8 mouse cellular contexts compared by ENCODE assay signal in genomic region chr1:135147702-135148058, GRCm38 (mm10). TPM values are rescaled to one million over a fixed set of nuclear protein-coding genes. Genes with fewer than 3 reads are reported as not detected.
DNase-seq lines count a peak whose midpoint lies in the region; ATAC-seq and TF ChIP-seq lines count a peak whose summit lies in the region.

No protein-coding gene starts in this region.

- peak overlapping the region; percentile 96 for H3K4me3 ChIP-seq in heart, adult 2 months
- H3K4me3 ChIP-seq in CH12.LX (replicated peaks in 1 of 3; ENCODE audit: low read depth in 2 of 3, low read length in 2 of 3, poor library complexity in 1 of 3) = peak overlapping the region; percentile 79 to 86 (median 82)
- H3K4me3 ChIP-seq in forebrain, embryonic 16.5 days (replicated peaks; ENCODE audit: low read length) = peak overlapping the region; percentile 100

- TF ChIP-seq CTCF in heart, adult 2 months (IDR thresholded peaks at IDR 0.05) = no peak
- no peak for TF ChIP-seq CTCF in CH12.LX (conservative IDR thresholded peaks at IDR 0.05 in 1 of 2, IDR thresholded peaks at IDR 0.05 in 1 of 2; ENCODE audit: low read depth in 2 of 2, low read length in 2 of 2)

- dilution Hi-C loops in CH12.LX (cut with MboI; ENCODE audit: extremely low pct_ligation_motif_present, extremely low pct_unique_long_range_greater_than_20kb, low sequenced_read_pairs) = no loop called here

- peaks cover 3% of the 10 kb centered on the region; the same call in 1 of the 2 replicates for H3K4me1 ChIP-seq in heart, adult 2 months (ENCODE audit: control insufficient read depth, insufficient read depth, low read length)
- peaks cover 10 to 60% of the 10 kb centered on the region in 2 experiments for H3K4me1 ChIP-seq in CH12.LX (ENCODE audit: control insufficient read depth in 1 of 2, insufficient read depth in 2 of 2)
- H3K4me1 ChIP-seq in forebrain, embryonic 16.5 days (replicated peaks; ENCODE audit: control insufficient read depth, insufficient read depth, low read length) = peaks cover 42% of the 10 kb centered on the region

- H3K27me3 ChIP-seq in heart, adult 2 months (ENCODE audit: control insufficient read depth, insufficient read depth, low read length) = no peaks in the 10 kb centered on the region
- H3K27me3 ChIP-seq in CH12.LX (replicated peaks) = no peaks in the 10 kb centered on the region
- H3K27me3 ChIP-seq in forebrain, embryonic 16.5 days (replicated peaks; ENCODE audit: control insufficient read depth, insufficient read depth, low read length) = no peaks in the 10 kb centered on the region

- DNase-seq in heart, adult 2 months = no peak
- DNase-seq in heart, adult 9 months (ENCODE audit: low spot score in 2 of 2) = no peak
- no peak for DNase-seq in CH12.LX (ENCODE audit: extremely low read depth)
- DNase-seq in lung, postnatal 36 days = peak; percentile 25
- DNase-seq in left cerebral cortex, postnatal 4 days = no peak
- no peak for DNase-seq in left cerebral cortex, postnatal 14 days (ENCODE audit: low spot score in 2 of 2)
- no peak for DNase-seq in adrenal gland, postnatal 36 days

- H3K9me3 ChIP-seq in CH12.LX (replicated peaks; ENCODE audit: low read length) = no peaks in the 10 kb centered on the region
- H3K9me3 ChIP-seq in forebrain, embryonic 16.5 days (ENCODE audit: control insufficient read depth, low read length) = no peaks in the 10 kb centered on the region

- ATAC-seq in forebrain, embryonic 16.5 days = peak; percentile 6

- TF ChIP-seq POLR2A in heart, adult 2 months (IDR thresholded peaks at IDR 0.05; ENCODE audit: insufficient read depth, low read depth, low read length) = no peak
- TF ChIP-seq POLR2A in CH12.LX (IDR thresholded peaks at IDR 0.05; ENCODE audit: low read depth, low read length) = no peak

- intact Hi-C loops in heart, adult 2 months (cut with DNase I) = no loop called here
- intact Hi-C loops in left cerebral cortex, postnatal 4 days (cut with DNase I) = no loop called here
- intact Hi-C loops in left cerebral cortex, postnatal 14 days (cut with DNase I) = loop anchor here (5.0 kb wide), 1 partner anchor 225 kb away; no protein-coding TSS in a partner anchor

- no peaks in the 10 kb centered on the region; the same call in 1 of the 2 replicates for H3K36me3 ChIP-seq in heart, adult 2 months (ENCODE audit: control insufficient read depth, insufficient read depth, low read length)
- H3K36me3 ChIP-seq in CH12.LX (replicated peaks in 1 of 2; ENCODE audit: control insufficient read depth in 1 of 2, insufficient read depth in 1 of 2, low read length in 1 of 2) = peaks cover 23 to 67% of the 10 kb centered on the region in 2 experiments
- no peaks in the 10 kb centered on the region for H3K36me3 ChIP-seq in forebrain, embryonic 16.5 days (ENCODE audit: control insufficient read depth, insufficient read depth)

- in situ Hi-C loops in CH12.LX (cut with MboI; ENCODE audit: low pct_ligation_motif_present, low pct_unique_long_range_greater_than_20kb, low sequenced_read_pairs) = no loop called here

- TF ChIP-seq EP300 in heart, adult 2 months (IDR thresholded peaks at IDR 0.05; ENCODE audit: insufficient read depth, low read depth, low read length) = no peak
- no peak for TF ChIP-seq EP300 in CH12.LX (IDR thresholded peaks at IDR 0.05; ENCODE audit: low read length)

- peak overlapping the region; percentile 93 for H3K9ac ChIP-seq in heart, adult 2 months (ENCODE audit: low read depth, low read length)
- peak overlapping the region; percentile 67 for H3K9ac ChIP-seq in CH12.LX (ENCODE audit: insufficient read depth, low read depth)
- peak overlapping the region; percentile 99 for H3K9ac ChIP-seq in forebrain, embryonic 16.5 days (replicated peaks; ENCODE audit: low read depth, low read length)

- H3K4me2 ChIP-seq in CH12.LX (ENCODE audit: insufficient read depth, low read depth, poor library complexity, severe bottlenecking) = peak overlapping the region; percentile 88
- peak overlapping the region; percentile 93 for H3K4me2 ChIP-seq in forebrain, embryonic 16.5 days (ENCODE audit: low read length)

- H3K27ac ChIP-seq in heart, adult 2 months = peak overlapping the region; percentile 92
- peak overlapping the region; percentile 34; the same call in 1 of the 2 replicates for H3K27ac ChIP-seq in CH12.LX (ENCODE audit: insufficient read depth, low read depth)
- H3K27ac ChIP-seq in forebrain, embryonic 16.5 days (ENCODE audit: low read length) = peak overlapping the region; percentile 95

- 17% methylated on average over 7 of the region's 7 CpGs for WGBS in heart, adult 2 months
- 0% methylated on average over 7 of the region's 7 CpGs for WGBS in forebrain, embryonic 16.5 days

- no peaks in the 10 kb centered on the region; the same call in 1 of the 2 replicates for H3K79me2 ChIP-seq in heart, adult 2 months (replicated peaks; ENCODE audit: control insufficient read depth, insufficient read depth, low read length)
- peaks cover 14% of the 10 kb centered on the region for H3K79me2 ChIP-seq in CH12.LX (replicated peaks; ENCODE audit: control insufficient read depth, extremely low read depth, insufficient read depth, poor library complexity, severe bottlenecking)

- no peak for TF ChIP-seq RAD21 in CH12.LX (IDR thresholded peaks at IDR 0.05; ENCODE audit: low read depth, low read length)

TF ChIP-seq in CH12.LX, 34 proteins besides CTCF, POLR2A, EP300 and RAD21:
- TF ChIP-seq NRF1 (IDR thresholded peaks at IDR 0.05; ENCODE audit: low read depth, low read length) (no peak), MYC (IDR thresholded peaks at IDR 0.05; ENCODE audit: low read depth, low read length) (0 out of 2 replicates have a peak, but pooled peaks have one; percentile 16), HCFC1 (IDR thresholded peaks at IDR 0.05; ENCODE audit: low read depth, low read length) (no peak; the same call in 1 of the 2 replicates), MXI1 (IDR thresholded peaks at IDR 0.05; ENCODE audit: low read depth, low read length) (no peak; the same call in 1 of the 2 replicates), MAZ (IDR thresholded peaks at IDR 0.05; ENCODE audit: low read depth, low read length) (no peak), MEF2A (IDR thresholded peaks at IDR 0.05; ENCODE audit: borderline replicate concordance, low read depth, low read length) (no peak), ZNF384 (IDR thresholded peaks at IDR 0.05; ENCODE audit: low read depth, low read length) (no peak), ZC3H11A (IDR thresholded peaks at IDR 0.05; ENCODE audit: low read depth, low read length) (no peak), RCOR1 (conservative IDR thresholded peaks at IDR 0.05; ENCODE audit: low read depth, low read length) (no peak), NELFE (IDR thresholded peaks at IDR 0.05; ENCODE audit: low read depth, low read length) (no peak), TCF12 (IDR thresholded peaks at IDR 0.05; ENCODE audit: low read depth, low read length) (0 out of 2 replicates have a peak, but pooled peaks have one; percentile 18), UBTF (IDR thresholded peaks at IDR 0.05; ENCODE audit: low read depth, low read length) (no peak), JUND (conservative IDR thresholded peaks at IDR 0.05; ENCODE audit: low read depth, low read length) (no peak), CHD2 (IDR thresholded peaks at IDR 0.05; ENCODE audit: low read length) (no peak), TBP (conservative IDR thresholded peaks at IDR 0.05; ENCODE audit: low read depth, low read length) (no peak), SMC3 (IDR thresholded peaks at IDR 0.05; ENCODE audit: low read depth, low read length) (no peak), E2F4 (IDR thresholded peaks at IDR 0.05; ENCODE audit: insufficient replicate concordance, low read depth, low read length) (no peak)

RNA-seq across cellular contexts. Expression of gene Arl8a, which starts 1.1 kb away (rescaled TPM):
- 10 to 100 TPM; 20.1 to 21.0 TPM for total RNA-seq in heart, adult 2 months (2021)
- 30.5 and 32.5 TPM in 2 replicates for polyA plus RNA-seq in heart, adult 2 months (2012; rRNA removed)
- total RNA-seq in CH12.LX (2012; rRNA removed) = 8.5 and 10.9 TPM in 2 replicates
- total RNA-seq in CH12.LX (2014; rRNA removed) = 4.2 and 4.7 TPM in 2 replicates
- polyA plus RNA-seq in CH12.LX (2012; ENCODE audit: insufficient read length, low read depth) = 42.1 and 52.7 TPM in 2 replicates
- polyA plus RNA-seq in forebrain, embryonic 16.5 days (2015; fragmentation: Nextera tagmentation; extraction: Ambion mirVana) = 323 and 336 TPM in 2 replicates
- 100 to 1,000 TPM; 508 to 512 TPM for total RNA-seq in left cerebral cortex, postnatal 4 days (2021)
- 100 to 1,000 TPM; 329 to 359 TPM for total RNA-seq in left cerebral cortex, postnatal 14 days (2021)
- total RNA-seq in adrenal gland, postnatal 36 days (2021) = 10 to 100 TPM; 52.5 to 56.3 TPM

RNA-seq across cellular contexts. Expression of gene Ptpn7, which starts 15.2 kb away (rescaled TPM):
- total RNA-seq in heart, adult 2 months (2021) = under 1 TPM; 0.73 to 0.82 TPM
- polyA plus RNA-seq in heart, adult 2 months (2012; rRNA removed) = 0.82 and 1.4 TPM in 2 replicates
- total RNA-seq in CH12.LX (2012; rRNA removed) (61.4 and 69.7 TPM in 2 replicates), CH12.LX (2014; rRNA removed) (77.5 and 81.9 TPM in 2 replicates)
- 78.7 and 81.9 TPM in 2 replicates for polyA plus RNA-seq in CH12.LX (2012; ENCODE audit: insufficient read length, low read depth)
- 0.24 and 0.27 TPM in 2 replicates for polyA plus RNA-seq in forebrain, embryonic 16.5 days (2015; fragmentation: Nextera tagmentation; extraction: Ambion mirVana)
- under 1 TPM; 0.10 to 0.24 TPM for total RNA-seq in left cerebral cortex, postnatal 4 days (2021)
- total RNA-seq in left cerebral cortex, postnatal 14 days (2021) = under 1 TPM in 1 of 2 experiments, not detected in 1; 0.19 TPM
- total RNA-seq in adrenal gland, postnatal 36 days (2021) = 1 to 10 TPM in 1 of 2 experiments, under 1 TPM in 1; 0.63 to 1.1 TPM

RNA-seq across cellular contexts. Expression of gene Gpr37l1, which starts 19.8 kb away (rescaled TPM):
- under 1 TPM; 0.97 to 0.98 TPM for total RNA-seq in heart, adult 2 months (2021)
- 2.3 and 3.6 TPM in 2 replicates for polyA plus RNA-seq in heart, adult 2 months (2012; rRNA removed)
- not detected in 2 replicates for total RNA-seq in CH12.LX (2012; rRNA removed)
- total RNA-seq in CH12.LX (2014; rRNA removed) = not detected in 2 replicates
- not detected in 2 replicates for polyA plus RNA-seq in CH12.LX (2012; ENCODE audit: insufficient read length, low read depth)
- polyA plus RNA-seq in forebrain, embryonic 16.5 days (2015; fragmentation: Nextera tagmentation; extraction: Ambion mirVana) = 0.24 and 0.48 TPM in 2 replicates
- 10 to 100 TPM; 15.8 to 18.8 TPM for total RNA-seq in left cerebral cortex, postnatal 4 days (2021)
- total RNA-seq in left cerebral cortex, postnatal 14 days (2021) = 100 to 1,000 TPM; 148 to 163 TPM
- total RNA-seq in adrenal gland, postnatal 36 days (2021) = 1 to 10 TPM in 1 of 2 experiments, under 1 TPM in 1; 0.83 to 1.5 TPM

RNA-seq across cellular contexts. Expression of gene Lgr6, which starts 42.6 kb away (rescaled TPM):
- 10 to 100 TPM; 12.2 to 14.4 TPM for total RNA-seq in heart, adult 2 months (2021)
- 12.6 and 21.5 TPM in 2 replicates for polyA plus RNA-seq in heart, adult 2 months (2012; rRNA removed)
- 0.17 and 0.38 TPM in 2 replicates for total RNA-seq in CH12.LX (2012; rRNA removed)
- total RNA-seq in CH12.LX (2014; rRNA removed) = 0.07 TPM in 1 of 2 replicates, not detected in the other
- polyA plus RNA-seq in CH12.LX (2012; ENCODE audit: insufficient read length, low read depth) = 0.16 TPM in 2 replicates
- polyA plus RNA-seq in forebrain, embryonic 16.5 days (2015; fragmentation: Nextera tagmentation; extraction: Ambion mirVana) = 0.53 and 0.60 TPM in 2 replicates
- total RNA-seq in left cerebral cortex, postnatal 4 days (2021) = 1 to 10 TPM; 1.6 to 2.3 TPM
- total RNA-seq in left cerebral cortex, postnatal 14 days (2021) = 1 to 10 TPM; 2.7 TPM
- total RNA-seq in adrenal gland, postnatal 36 days (2021) = 1 to 10 TPM; 1.2 to 2.2 TPM

Comparison
In these comparisons a context has a peak if more than half of its experiments do, and no peak if none do; other contexts are left out.
1. RNA of gene Gpr37l1, which starts 19.8 kb away (total RNA-seq): 148 to 163 TPM in left cerebral cortex, postnatal 14 days; 15.8 to 18.8 TPM in left cerebral cortex, postnatal 4 days, 0.83 to 1.5 TPM in adrenal gland, postnatal 36 days, 0.97 to 0.98 TPM in heart, adult 2 months and not detected in CH12.LX; every median in the first group is over 4 times any median in the second.
2. H3K27ac ChIP-seq: peak in every context shown above with its lines; median percentile 95 in forebrain, embryonic 16.5 days; 92 in heart, adult 2 months; 34 in CH12.LX.
3. RNA of gene Arl8a, which starts 1.1 kb away (total RNA-seq): 508 to 512 TPM in left cerebral cortex, postnatal 4 days and 329 to 359 TPM in left cerebral cortex, postnatal 14 days; 52.5 to 56.3 TPM in adrenal gland, postnatal 36 days, 20.1 to 21.0 TPM in heart, adult 2 months and 4.2 to 10.9 TPM in CH12.LX; every median in the first group is over 4 times any median in the second.
4. RNA of gene Ptpn7, which starts 15.2 kb away (total RNA-seq): 61.4 to 81.9 TPM in CH12.LX; 0.63 to 1.1 TPM in adrenal gland, postnatal 36 days, 0.73 to 0.82 TPM in heart, adult 2 months, 0.10 to 0.24 TPM in left cerebral cortex, postnatal 4 days and 0.19 TPM in left cerebral cortex, postnatal 14 days; every median in the first group is over 10 times any median in the second.
5. Peak in every context shown above with its lines, with median percentiles within 50 percentile points of each other: H3K4me3 ChIP-seq and H3K9ac ChIP-seq.